Mouse (Mus musculus): ENCODE results near the gene Fam160a1.

The Fam160a1 gene

GRCm38 (mm10) chr3:85679960-85680359, 137.1 kb downstream of the Fam160a1 start:
- DNase-seq (ENCODE audit: low read depth, low spot score): no peak

GRCm38 (mm10) chr3:85679312-85679933, 137.7 kb downstream of the Fam160a1 start:
- DNase-seq (ENCODE audit: low read depth, low spot score): no peak

GRCm38 (mm10) chr3:85677952-85678351, 139.1 kb downstream of the Fam160a1 start:
- no peak for DNase-seq (ENCODE audit: low read depth, low spot score)

GRCm38 (mm10) chr3:85677133-85677532, 140.0 kb downstream of the Fam160a1 start:
- DNase-seq (ENCODE audit: low read depth, low spot score): no peak

GRCm38 (mm10) chr3:85669844-85670243, 147.2 kb downstream of the Fam160a1 start:
- DNase-seq (ENCODE audit: low read depth, low spot score): no peak

GRCm38 (mm10) chr3:85667683-85668082, 149.4 kb downstream of the Fam160a1 start:
- DNase-seq (ENCODE audit: low read depth, low spot score): no peak

- DNase-seq (ENCODE audit: low read depth, low spot score): no peak
These were observed 150.4 kb downstream of the Fam160a1 start for GRCm38 (mm10) chr3:85666736-85667135.

GRCm38 (mm10) chr3:85666166-85666565, 150.9 kb downstream of the Fam160a1 start:
- DNase-seq (ENCODE audit: low read depth, low spot score): no peak

- no peak for DNase-seq (ENCODE audit: low read depth, low spot score)
These were observed 152.4 kb downstream of the Fam160a1 start for GRCm38 (mm10) chr3:85664591-85665171.

GRCm38 (mm10) chr3:85663826-85664225, 153.3 kb downstream of the Fam160a1 start:
- DNase-seq (ENCODE audit: low read depth, low spot score): no peak

GRCm38 (mm10) chr3:85661926-85662813, 154.9 kb downstream of the Fam160a1 start:
- no peak for DNase-seq (ENCODE audit: low read depth, low spot score)

- DNase-seq (ENCODE audit: low read depth, low spot score): no peak
These were observed 157.4 kb downstream of the Fam160a1 start for GRCm38 (mm10) chr3:85659681-85660080.

GRCm38 (mm10) chr3:85655538-85655937, 161.6 kb downstream of the Fam160a1 start:
- no peak for DNase-seq (ENCODE audit: low read depth, low spot score)

GRCm38 (mm10) chr3:85652727-85653665, 164.1 kb downstream of the Fam160a1 start:
- DNase-seq (ENCODE audit: low read depth, low spot score): no peak

- DNase-seq (ENCODE audit: low read depth, low spot score): no peak
These were observed 167.9 kb downstream of the Fam160a1 start for GRCm38 (mm10) chr3:85649176-85649575.

GRCm38 (mm10) chr3:85645517-85646004, 171.5 kb downstream of the Fam160a1 start:
- no peak for DNase-seq (ENCODE audit: low read depth, low spot score)

GRCm38 (mm10) chr3:85644814-85645213, 172.3 kb downstream of the Fam160a1 start:
- no peak for DNase-seq (ENCODE audit: low read depth, low spot score)

- no peak for DNase-seq (ENCODE audit: low read depth, low spot score)
These were observed 175.3 kb downstream of the Fam160a1 start for GRCm38 (mm10) chr3:85641751-85642150.

- DNase-seq (ENCODE audit: low read depth, low spot score): no peak
These were observed 180.2 kb downstream of the Fam160a1 start for GRCm38 (mm10) chr3:85636716-85637447.

- no peak for DNase-seq (ENCODE audit: low read depth, low spot score)
These were observed 181.5 kb downstream of the Fam160a1 start for GRCm38 (mm10) chr3:85635591-85635990.

- no peak for DNase-seq (ENCODE audit: low read depth, low spot score)
These were observed 182.0 kb downstream of the Fam160a1 start for GRCm38 (mm10) chr3:85635126-85635419.

All from brain, embryonic 18.5 days (tissue).